Mouse (Mus musculus): ENCODE data around the gene Rad1. TPM values are rescaled to one million over a fixed set of nuclear protein-coding genes. Genes with fewer than 3 reads are reported as not detected.

Rad1 gene
- polyA plus RNA-seq, 1 experiment from 2014 or later: 16.9 TPM

- H3K36me3 ChIP-seq (ENCODE audit: control insufficient read depth, insufficient read depth, low read length): no peaks in the 10 kb centered on the region
- H3K4me1 ChIP-seq (ENCODE audit: control insufficient read depth in 2 of 2, insufficient read depth in 2 of 2, low read length in 2 of 2): no peaks in the 10 kb centered on the region
- H3K9me3 ChIP-seq (ENCODE audit: control insufficient read depth, low read length): no peaks in the 10 kb centered on the region
- ATAC-seq (ENCODE audit: insufficient number of reproducible peaks, insufficient read depth, low FRiP score, low read depth): no peak
- no peak overlapping the region for H3K9ac ChIP-seq (ENCODE audit: low read length)
- H3K4me3 ChIP-seq (ENCODE audit: control insufficient read depth in 1 of 2, insufficient read depth in 1 of 2, low read depth in 1 of 2, low read length in 2 of 2): no peak overlapping the region
- H3K4me2 ChIP-seq (ENCODE audit: low read length): no peak overlapping the region
- H3K27ac ChIP-seq (replicated peaks in 1 of 2; ENCODE audit: control insufficient read depth in 1 of 2, insufficient read depth in 1 of 2, low read depth in 2 of 2, low read length in 2 of 2): no peak overlapping the region
- WGBS: 75% methylated on average over 16 of the region's 16 CpGs
- H3K27me3 ChIP-seq (ENCODE audit: control insufficient read depth, insufficient read depth, low read length): no peaks in the 10 kb centered on the region
Measured at GRCm38 (mm10) chr15:10540271-10541088, 54.7 kb downstream of the Rad1 start.

Other genes with a start within 250 kb of the Rad1 start
- gene Gm21973, start 160.6 kb upstream of the Rad1 start, polyA plus RNA-seq (2014; fragmentation: Nextera tagmentation; extraction: Ambion mirVana): not detected in 2 replicates
- gene Agxt2, start 127.5 kb upstream of the Rad1 start, polyA plus RNA-seq (2014; fragmentation: Nextera tagmentation; extraction: Ambion mirVana): not detected in 2 replicates
- 12.9 and 13.0 TPM in 2 replicates for gene Dnajc21, start 15.5 kb upstream of the Rad1 start, polyA plus RNA-seq (2014; fragmentation: Nextera tagmentation; extraction: Ambion mirVana)
- 55.9 and 58.8 TPM in 2 replicates for gene Brix1, start 71 bp upstream of the Rad1 start, polyA plus RNA-seq (2014; fragmentation: Nextera tagmentation; extraction: Ambion mirVana)
- gene Ttc23l, start 72.7 kb downstream of the Rad1 start, polyA plus RNA-seq (2014; fragmentation: Nextera tagmentation; extraction: Ambion mirVana): not detected in 2 replicates
- 12.9 and 14.9 TPM in 2 replicates for gene Rai14, start 228.6 kb downstream of the Rad1 start, polyA plus RNA-seq (2014; fragmentation: Nextera tagmentation; extraction: Ambion mirVana)